Mouse (Mus musculus) midbrain, embryonic 16.5 days (tissue): ENCODE measurements around the gene Mgme1. TPM values are rescaled to one million over a fixed set of nuclear protein-coding genes. Genes with fewer than 3 reads are reported as not detected.
A peak's percentile ranks its signal among the peaks of the same experiment; 100 is the strongest.

Experiments used
- ATAC-seq: fragments of 200-750 bp; cut with Nextera tagmentation; 2 replicates; pipeline ENCODE4 v1.8.0; 2017; ENCODE audit warnings: moderate TSS enrichment
- H3K27ac ChIP-seq: fragments of 300-500 bp; sonication (generic); 2 replicates; pipeline ENCODE4 v1.5.1; 2014; ENCODE audit warnings: mild to moderate bottlenecking, low read length, mixed read lengths
- H3K27me3 ChIP-seq: fragments of 300-500 bp; sonication (generic); 2 replicates; pipeline ENCODE4 v1.6.1; 2014; ENCODE audit warnings: low read depth, low read length, mixed read lengths; ENCODE audit not compliant: control insufficient read depth, insufficient read depth
- H3K36me3 ChIP-seq: fragments of 300-500 bp; sonication (generic); 2 replicates; pipeline ENCODE4 v1.6.1; 2014; ENCODE audit warnings: mild to moderate bottlenecking, low read length, moderate library complexity, mixed read lengths; ENCODE audit not compliant: control insufficient read depth, insufficient read depth
- H3K4me1 ChIP-seq: fragments of 300-500 bp; sonication (generic); 2 replicates; pipeline ENCODE4 v1.6.1; 2014; ENCODE audit warnings: mild to moderate bottlenecking, low read length, mixed read lengths; ENCODE audit not compliant: control insufficient read depth, insufficient read depth
- H3K4me2 ChIP-seq: fragments of 300-500 bp; sonication (generic); 2 replicates; pipeline ENCODE4 v1.6.1; 2014; ENCODE audit warnings: mild to moderate bottlenecking, low read length, mixed read lengths
- H3K4me3 ChIP-seq: fragments of 300-500 bp; sonication (generic); 2 replicates; pipeline ENCODE4 v1.5.1; 2014; ENCODE audit warnings: low read depth, mild to moderate bottlenecking, low read length, moderate library complexity, mixed read lengths
- H3K9ac ChIP-seq: fragments of 300-500 bp; sonication (generic); 2 replicates; pipeline ENCODE4 v1.6.1; 2014; ENCODE audit warnings: low read depth, low read length, mixed read lengths
- H3K9me3 ChIP-seq: fragments of 300-500 bp; sonication (generic); replicated peaks from 2 replicates; pipeline ENCODE4 v1.6.1; 2014; ENCODE audit warnings: mild to moderate bottlenecking, low read length, mixed read lengths; ENCODE audit not compliant: control insufficient read depth, poor library complexity, severe bottlenecking
- WGBS: fragments of 180-500 bp; shearing (Covaris S2); extraction: QIAGEN DNeasy Blood & Tissue Kit; methylation state at CpG from one replicate; pipeline ENCODE4 v1.1.7; 2014; 5-methylcytosine and 5-hydroxymethylcytosine counted together
- polyA plus RNA-seq: library from polyadenylated mRNA; unstranded; fragments of >200 nt; fragmentation: Nextera tagmentation; extraction: Ambion mirVana; gene quantifications from 2 replicates; pipeline ENCODE4 v1.2.1, GENCODE M21; 2015

The Mgme1 gene
- polyA plus RNA-seq, 1 experiment from 2014 or later: 10.2 TPM

- no peaks in the 10 kb centered on the region for H3K36me3 ChIP-seq
- H3K27ac ChIP-seq: no peak overlapping the region
- H3K4me2 ChIP-seq: no peak overlapping the region
- no peak overlapping the region for H3K9ac ChIP-seq
- ATAC-seq: no peak
- H3K4me3 ChIP-seq: no peak overlapping the region
- no peaks in the 10 kb centered on the region for H3K9me3 ChIP-seq
- WGBS: 94% methylated on average over 2 of the region's 2 CpGs
- no peaks in the 10 kb centered on the region for H3K27me3 ChIP-seq
- H3K4me1 ChIP-seq: no peaks in the 10 kb centered on the region
These were observed 40.9 kb downstream of the Mgme1 start for GRCm38 (mm10) chr2:144311372-144311771.

GRCm38 (mm10) chr2:144324218-144324617, 53.8 kb downstream of the Mgme1 start:
- H3K36me3 ChIP-seq: no peaks in the 10 kb centered on the region
- no peak overlapping the region for H3K4me2 ChIP-seq
- ATAC-seq: no peak
- no peaks in the 10 kb centered on the region for H3K4me1 ChIP-seq
- no peak overlapping the region for H3K4me3 ChIP-seq
- H3K27me3 ChIP-seq: peaks cover 7% of the 10 kb centered on the region
- WGBS: 63% methylated on average over 3 of the region's 3 CpGs
- no peak overlapping the region for H3K9ac ChIP-seq
- H3K27ac ChIP-seq: no peak overlapping the region
- no peaks in the 10 kb centered on the region for H3K9me3 ChIP-seq

GRCm38 (mm10) chr2:144329451-144329850, 59.0 kb downstream of the Mgme1 start:
- Histone ChIP-seq H3K4me1 (peaks cover 28% of the 10 kb centered on the region), H3K4me3 (no peak overlapping the region; the same call in 1 of the 2 replicates), H3K9ac (no peak overlapping the region), H3K27ac (no peak overlapping the region), H3K4me2 (no peak overlapping the region; the same call in 1 of the 2 replicates), H3K36me3 (no peaks in the 10 kb centered on the region), H3K9me3 (no peaks in the 10 kb centered on the region), H3K27me3 (peaks cover 36% of the 10 kb centered on the region)
- no peak for ATAC-seq
- 6% methylated on average over 9 of the region's 10 CpGs for WGBS

GRCm38 (mm10) chr2:144329937-144330336, 59.5 kb downstream of the Mgme1 start:
- no peaks in the 10 kb centered on the region for H3K36me3 ChIP-seq
- no peak overlapping the region for H3K27ac ChIP-seq
- WGBS: 3% methylated on average over 10 of the region's 10 CpGs
- H3K4me2 ChIP-seq: no peak overlapping the region; the same call in 1 of the 2 replicates
- H3K4me3 ChIP-seq: no peak overlapping the region; the same call in 1 of the 2 replicates
- H3K9me3 ChIP-seq: no peaks in the 10 kb centered on the region
- H3K9ac ChIP-seq: no peak overlapping the region
- no peak for ATAC-seq
- H3K27me3 ChIP-seq: peaks cover 38% of the 10 kb centered on the region
- H3K4me1 ChIP-seq: peaks cover 28% of the 10 kb centered on the region

GRCm38 (mm10) chr2:144330352-144330959, 60.0 kb downstream of the Mgme1 start:
- peaks cover 28% of the 10 kb centered on the region for H3K4me1 ChIP-seq
- no peak for ATAC-seq
- H3K4me2 ChIP-seq: peak overlapping the region; percentile 92
- H3K27ac ChIP-seq: no peak overlapping the region
- under 1% methylated on average over 41 of the region's 41 CpGs for WGBS
- H3K9ac ChIP-seq: peak overlapping the region; percentile 57
- peak overlapping the region; percentile 52 for H3K4me3 ChIP-seq
- H3K9me3 ChIP-seq: no peaks in the 10 kb centered on the region
- H3K27me3 ChIP-seq: peaks cover 42% of the 10 kb centered on the region
- H3K36me3 ChIP-seq: no peaks in the 10 kb centered on the region

Other genes with a start within 250 kb of the Mgme1 start
- gene Banf2, start 237.6 kb upstream of the Mgme1 start, polyA plus RNA-seq: not detected in 2 replicates
- 63.9 and 66.7 TPM in 2 replicates for gene Snx5, start 243 bp downstream of the Mgme1 start, polyA plus RNA-seq
- gene Ovol2, start 61.5 kb downstream of the Mgme1 start, polyA plus RNA-seq: not detected in 2 replicates
- 26.4 and 26.9 TPM in 2 replicates for gene Kat14, start 98.3 kb downstream of the Mgme1 start, polyA plus RNA-seq
- gene Pet117, start 98.3 kb downstream of the Mgme1 start, polyA plus RNA-seq: 3.3 TPM in 1 of 2 replicates, not detected in the other